Mouse (Mus musculus): ENCODE data around the gene Knl1.
A peak's percentile ranks its signal among the peaks of the same experiment; 100 is the strongest.

The Knl1 gene

GRCm38 (mm10) chr2:119046649-119047611 lies at the start of gene Knl1:
Knl1 (plus strand) TSS chr2:119047119.
- peak; percentile 96 for DNase-seq (ENCODE audit: low read depth, low spot score)

GRCm38 (mm10) chr2:118998115-118998866 lies 48.6 kb upstream of the Knl1 start:
- DNase-seq (ENCODE audit: low read depth, low spot score) = no peak

- no peak for DNase-seq (ENCODE audit: low read depth, low spot score)
Observed at GRCm38 (mm10) chr2:118999025-118999639, 47.8 kb upstream of the Knl1 start.

- DNase-seq (ENCODE audit: low read depth, low spot score) = no peak
Observed at GRCm38 (mm10) chr2:119006886-119007285, 40.0 kb upstream of the Knl1 start.

GRCm38 (mm10) chr2:119009376-119009775 lies 37.5 kb upstream of the Knl1 start:
- DNase-seq (ENCODE audit: low read depth, low spot score) = no peak

GRCm38 (mm10) chr2:119014989-119015388 lies 31.9 kb upstream of the Knl1 start:
- DNase-seq (ENCODE audit: low read depth, low spot score) = peak; percentile 86

GRCm38 (mm10) chr2:119015604-119016180 lies 31.2 kb upstream of the Knl1 start:
- DNase-seq (ENCODE audit: low read depth, low spot score) = peak; percentile 81

GRCm38 (mm10) chr2:119016312-119016711 lies 30.6 kb upstream of the Knl1 start:
- DNase-seq (ENCODE audit: low read depth, low spot score) = peak; percentile 22

GRCm38 (mm10) chr2:119017647-119018046 lies 29.3 kb upstream of the Knl1 start:
- no peak for DNase-seq (ENCODE audit: low read depth, low spot score)

- no peak for DNase-seq (ENCODE audit: low read depth, low spot score)
Observed at GRCm38 (mm10) chr2:119018391-119019122, 28.4 kb upstream of the Knl1 start.

GRCm38 (mm10) chr2:119019131-119019530 lies 27.8 kb upstream of the Knl1 start:
- no peak for DNase-seq (ENCODE audit: low read depth, low spot score)

GRCm38 (mm10) chr2:119019538-119019937 lies 27.4 kb upstream of the Knl1 start:
- no peak for DNase-seq (ENCODE audit: low read depth, low spot score)

- DNase-seq (ENCODE audit: low read depth, low spot score) = no peak
Observed at GRCm38 (mm10) chr2:119023154-119023660, 23.7 kb upstream of the Knl1 start.

GRCm38 (mm10) chr2:119024536-119025238 lies 22.2 kb upstream of the Knl1 start:
- peak; percentile 35 for DNase-seq (ENCODE audit: low read depth, low spot score)

- no peak for DNase-seq (ENCODE audit: low read depth, low spot score)
Observed at GRCm38 (mm10) chr2:119025239-119025616, 21.7 kb upstream of the Knl1 start.

- DNase-seq (ENCODE audit: low read depth, low spot score) = no peak
Observed at GRCm38 (mm10) chr2:119026951-119027350, 20.0 kb upstream of the Knl1 start.

- peak; percentile 91 for DNase-seq (ENCODE audit: low read depth, low spot score)
Observed at GRCm38 (mm10) chr2:119028941-119029551, 17.9 kb upstream of the Knl1 start, which contains the start of gene Ccdc32. Ccdc32 (minus strand) TSS chr2:119029393.

- no peak for DNase-seq (ENCODE audit: low read depth, low spot score)
Observed at GRCm38 (mm10) chr2:119032191-119032590, 14.7 kb upstream of the Knl1 start.

GRCm38 (mm10) chr2:119034656-119035396 lies 12.1 kb upstream of the Knl1 start, which contains the start of gene Rpusd2:
Rpusd2 (plus strand) TSS chr2:119034790.
- DNase-seq (ENCODE audit: low read depth, low spot score) = peak; percentile 97
